Mouse (Mus musculus) heart, embryonic 13.5 days (tissue): Measurements from ENCODE around the gene Bcl2l14. TPM values are rescaled to one million over a fixed set of nuclear protein-coding genes. Genes with fewer than 3 reads are reported as not detected.

Source experiments
- ATAC-seq: fragments of 200-750 bp; cut with Nextera tagmentation; 2 replicates; pipeline ENCODE4 v1.8.0; 2017; ENCODE audit warnings: moderate TSS enrichment; ENCODE audit not compliant: insufficient number of reproducible peaks, low FRiP score, low TSS enrichment; ENCODE audit errors: extremely low read depth
- H3K27ac ChIP-seq: fragments of 300-500 bp; sonication (generic); replicated peaks from 2 replicates; pipeline ENCODE4 v1.5.1; 2015; ENCODE audit warnings: moderate library complexity, mild to moderate bottlenecking, inconsistent platforms
- H3K27me3 ChIP-seq: fragments of 300-500 bp; sonication (generic); replicated peaks from 2 replicates; pipeline ENCODE4 v1.6.1; 2015; ENCODE audit warnings: mild to moderate bottlenecking, inconsistent platforms
- H3K36me3 ChIP-seq: fragments of 300-500 bp; sonication (generic); 2 replicates; pipeline ENCODE4 v1.6.1; 2015; ENCODE audit warnings: mild to moderate bottlenecking, inconsistent platforms
- H3K4me1 ChIP-seq: fragments of 300-500 bp; sonication (generic); 2 replicates; pipeline ENCODE4 v1.6.1; 2015; ENCODE audit warnings: inconsistent platforms
- H3K4me2 ChIP-seq: fragments of 300-500 bp; sonication (generic); 2 replicates; pipeline ENCODE4 v1.6.1; 2015; ENCODE audit warnings: inconsistent platforms, mild to moderate bottlenecking, moderate library complexity
- H3K4me3 ChIP-seq: fragments of 300-500 bp; sonication (generic); 2 replicates; pipeline ENCODE4 v1.5.1; 2015; ENCODE audit warnings: moderate library complexity, mild to moderate bottlenecking, inconsistent platforms
- H3K9ac ChIP-seq: fragments of 300-500 bp; sonication (generic); 2 replicates; pipeline ENCODE4 v1.6.1; 2015; ENCODE audit warnings: inconsistent platforms, mild to moderate bottlenecking, moderate library complexity
- H3K9me3 ChIP-seq: fragments of 300-500 bp; sonication (generic); 2 replicates; pipeline ENCODE4 v1.6.1; 2016; ENCODE audit warnings: inconsistent platforms
- WGBS: fragments of 180-500 bp; shearing (Covaris S2); methylation state at CpG from one replicate; pipeline ENCODE4 v1.1.7; 2015; ENCODE audit warnings: mixed read lengths; 5-methylcytosine and 5-hydroxymethylcytosine counted together
- polyA plus RNA-seq: library from polyadenylated mRNA; unstranded; fragments of >200 nt; fragmentation: Nextera tagmentation; extraction: Ambion mirVana; gene quantifications from 2 replicates; pipeline ENCODE4 v1.2.1, GENCODE M21; 2015

Bcl2l14 gene
- polyA plus RNA-seq, 1 experiment from 2014 or later = 0.48 TPM

GRCm38 (mm10) chr6:134431583-134431982 is 35.5 kb downstream of the Bcl2l14 start:
- Histone ChIP-seq H3K36me3 (no peaks in the 10 kb centered on the region), H3K27me3 (no peaks in the 10 kb centered on the region; the same call in 1 of the 2 replicates), H3K9ac (no peak overlapping the region), H3K4me2 (no peak overlapping the region), H3K4me1 (0 out of 2 replicates have a peak, but pooled peaks cover 4% of the 10 kb centered on the region), H3K9me3 (no peaks in the 10 kb centered on the region), H3K4me3 (no peak overlapping the region), H3K27ac (no peak overlapping the region)
- 55% methylated on average over 4 of the region's 4 CpGs for whole genome bisulfite sequencing
- no peak for ATAC-seq

GRCm38 (mm10) chr6:134433281-134433680 is 37.2 kb downstream of the Bcl2l14 start:
- no peak overlapping the region for H3K4me3 ChIP-seq
- no peak overlapping the region for H3K9ac ChIP-seq
- peaks cover 4% of the 10 kb centered on the region; the same call in 1 of the 2 replicates for H3K27me3 ChIP-seq
- H3K4me1 ChIP-seq = 0 out of 2 replicates have a peak, but pooled peaks cover 4% of the 10 kb centered on the region
- no peaks in the 10 kb centered on the region for H3K36me3 ChIP-seq
- 81% methylated on average over 3 of the region's 3 CpGs for WGBS
- H3K27ac ChIP-seq = no peak overlapping the region
- no peaks in the 10 kb centered on the region for H3K9me3 ChIP-seq
- no peak overlapping the region for H3K4me2 ChIP-seq
- no peak for ATAC-seq

GRCm38 (mm10) chr6:134434044-134434443 is 37.9 kb downstream of the Bcl2l14 start:
- no peak for ATAC-seq
- H3K9ac ChIP-seq = no peak overlapping the region
- H3K4me2 ChIP-seq = no peak overlapping the region
- no peak overlapping the region for H3K4me3 ChIP-seq
- 75% methylated on average over 6 of the region's 6 CpGs for WGBS
- H3K4me1 ChIP-seq = peaks cover 6% of the 10 kb centered on the region; the same call in 1 of the 2 replicates
- no peaks in the 10 kb centered on the region for H3K9me3 ChIP-seq
- no peaks in the 10 kb centered on the region for H3K36me3 ChIP-seq
- H3K27me3 ChIP-seq = peaks cover 4% of the 10 kb centered on the region; the same call in 1 of the 2 replicates
- H3K27ac ChIP-seq = no peak overlapping the region

GRCm38 (mm10) chr6:134434866-134435390 is 38.8 kb downstream of the Bcl2l14 start:
- Histone ChIP-seq H3K27ac (no peak overlapping the region), H3K27me3 (peaks cover 4% of the 10 kb centered on the region; the same call in 1 of the 2 replicates), H3K9ac (no peak overlapping the region), H3K4me3 (no peak overlapping the region), H3K9me3 (no peaks in the 10 kb centered on the region), H3K36me3 (no peaks in the 10 kb centered on the region), H3K4me1 (peaks cover 15% of the 10 kb centered on the region), H3K4me2 (no peak overlapping the region)
- 61% methylated on average over 9 of the region's 9 CpGs for WGBS
- no peak for ATAC-seq

GRCm38 (mm10) chr6:134436955-134437354 is 40.8 kb downstream of the Bcl2l14 start:
- Histone ChIP-seq H3K4me1 (peaks cover 21% of the 10 kb centered on the region), H3K4me2 (no peak overlapping the region), H3K27me3 (peaks cover 8% of the 10 kb centered on the region; the same call in 1 of the 2 replicates), H3K9ac (no peak overlapping the region), H3K27ac (no peak overlapping the region), H3K4me3 (no peak overlapping the region), H3K9me3 (no peaks in the 10 kb centered on the region), H3K36me3 (no peaks in the 10 kb centered on the region)
- 63% methylated on average over 5 of the region's 5 CpGs for WGBS
- ATAC-seq = no peak

GRCm38 (mm10) chr6:134439401-134440021 is 43.4 kb downstream of the Bcl2l14 start:
- H3K36me3 ChIP-seq = 0 out of 2 replicates have a peak, but pooled peaks cover under 1% of the 10 kb centered on the region
- no peak for ATAC-seq
- H3K27ac ChIP-seq = peak overlapping the region; percentile 63
- peaks cover 30% of the 10 kb centered on the region for H3K4me1 ChIP-seq
- H3K4me3 ChIP-seq = peak overlapping the region; percentile 40
- H3K27me3 ChIP-seq = peaks cover 8% of the 10 kb centered on the region; the same call in 1 of the 2 replicates
- H3K9me3 ChIP-seq = no peaks in the 10 kb centered on the region
- 22% methylated on average over 23 of the region's 23 CpGs for WGBS
- peak overlapping the region; percentile 70 for H3K4me2 ChIP-seq
- peak overlapping the region; percentile 68 for H3K9ac ChIP-seq

- Histone ChIP-seq H3K9ac (peak overlapping the region; percentile 68), H3K4me1 (peaks cover 30% of the 10 kb centered on the region), H3K9me3 (no peaks in the 10 kb centered on the region), H3K27me3 (peaks cover 8% of the 10 kb centered on the region; the same call in 1 of the 2 replicates), H3K27ac (peak overlapping the region; percentile 63), H3K4me3 (peak overlapping the region; percentile 40), H3K36me3 (peaks cover 6% of the 10 kb centered on the region), H3K4me2 (peak overlapping the region; percentile 70)
- no peak for ATAC-seq
- WGBS = 27% methylated on average over 10 of the region's 10 CpGs
Observed at GRCm38 (mm10) chr6:134440023-134440422, 43.9 kb downstream of the Bcl2l14 start.

- H3K27me3 ChIP-seq = peaks cover 8% of the 10 kb centered on the region; the same call in 1 of the 2 replicates
- 77% methylated on average over 3 of the region's 3 CpGs for WGBS
- H3K36me3 ChIP-seq = peaks cover 21% of the 10 kb centered on the region
- no peak overlapping the region for H3K4me2 ChIP-seq
- H3K4me3 ChIP-seq = no peak overlapping the region
- no peaks in the 10 kb centered on the region for H3K9me3 ChIP-seq
- peaks cover 30% of the 10 kb centered on the region for H3K4me1 ChIP-seq
- H3K9ac ChIP-seq = no peak overlapping the region
- no peak for ATAC-seq
- H3K27ac ChIP-seq = no peak overlapping the region
Observed at GRCm38 (mm10) chr6:134441716-134442115, 45.6 kb downstream of the Bcl2l14 start.

- H3K9ac ChIP-seq = no peak overlapping the region
- no peaks in the 10 kb centered on the region for H3K9me3 ChIP-seq
- H3K4me3 ChIP-seq = no peak overlapping the region
- H3K36me3 ChIP-seq = peaks cover 26% of the 10 kb centered on the region
- H3K27ac ChIP-seq = no peak overlapping the region
- H3K4me2 ChIP-seq = no peak overlapping the region
- peaks cover 30% of the 10 kb centered on the region for H3K4me1 ChIP-seq
- ATAC-seq = no peak
- peaks cover 7% of the 10 kb centered on the region; the same call in 1 of the 2 replicates for H3K27me3 ChIP-seq
- WGBS = 46% methylated on average over 5 of the region's 5 CpGs
Observed at GRCm38 (mm10) chr6:134442219-134442618, 46.1 kb downstream of the Bcl2l14 start.

GRCm38 (mm10) chr6:134443198-134443904 is 47.2 kb downstream of the Bcl2l14 start:
- no peak for ATAC-seq
- Histone ChIP-seq H3K9ac (no peak overlapping the region), H3K4me2 (no peak overlapping the region), H3K27me3 (0 out of 2 replicates have a peak, but pooled peaks cover 4% of the 10 kb centered on the region), H3K4me3 (no peak overlapping the region), H3K36me3 (peaks cover 28% of the 10 kb centered on the region), H3K4me1 (peaks cover 30% of the 10 kb centered on the region), H3K9me3 (no peaks in the 10 kb centered on the region), H3K27ac (peak overlapping the region; percentile 9; the same call in 1 of the 2 replicates)
- WGBS = 66% methylated on average over 9 of the region's 9 CpGs

- no peak overlapping the region for H3K4me3 ChIP-seq
- H3K9ac ChIP-seq = no peak overlapping the region
- no peak overlapping the region for H3K4me2 ChIP-seq
- peaks cover 29% of the 10 kb centered on the region for H3K4me1 ChIP-seq
- WGBS = 70% methylated on average over 5 of the region's 5 CpGs
- 0 out of 2 replicates have a peak overlapping the region, but pooled peaks have one; percentile 9 for H3K27ac ChIP-seq
- no peak for ATAC-seq
- peaks cover 34% of the 10 kb centered on the region for H3K36me3 ChIP-seq
- no peaks in the 10 kb centered on the region for H3K9me3 ChIP-seq
- H3K27me3 ChIP-seq = 0 out of 2 replicates have a peak, but pooled peaks cover 4% of the 10 kb centered on the region
Observed at GRCm38 (mm10) chr6:134443925-134444324, 47.8 kb downstream of the Bcl2l14 start.
